Mouse (Mus musculus) brain, embryonic 18.5 days (tissue): ENCODE results near the gene Impdh1.
A peak's percentile ranks its signal among the peaks of the same experiment; 100 is the strongest.
"Not testable (repeated sequence)": the region's sequence is repeated elsewhere in the genome, so short reads cannot be mapped to it uniquely, and the experiment has no call there.

ENCODE experiments used
- DNase-seq: peaks from one replicate; pipeline ENCODE4 v3.0.0-alpha.2; 2012; ENCODE audit warnings: low read depth, low spot score

Gene Impdh1

GRCm38 (mm10) chr6:29215881-29216501, at the start of gene Impdh1:
Gene Impdh1 (minus strand): TSS chr6:29216364.
- no peak for DNase-seq

- no peak for DNase-seq
These were observed 48.3 kb upstream of the Impdh1 start for GRCm38 (mm10) chr6:29264456-29264781.

GRCm38 (mm10) chr6:29263650-29264455, 47.7 kb upstream of the Impdh1 start:
- peak; percentile 54 for DNase-seq

GRCm38 (mm10) chr6:29261831-29262230, 45.7 kb upstream of the Impdh1 start:
- DNase-seq = no peak

GRCm38 (mm10) chr6:29259418-29259817, 43.3 kb upstream of the Impdh1 start:
- no peak for DNase-seq

GRCm38 (mm10) chr6:29247072-29247471, 30.9 kb upstream of the Impdh1 start:
- DNase-seq = no peak

- no peak for DNase-seq
These were observed 30.4 kb upstream of the Impdh1 start for GRCm38 (mm10) chr6:29246585-29246984.

GRCm38 (mm10) chr6:29246183-29246582, 30.0 kb upstream of the Impdh1 start:
- no peak for DNase-seq

GRCm38 (mm10) chr6:29245272-29246120, 29.3 kb upstream of the Impdh1 start:
- DNase-seq = no peak

GRCm38 (mm10) chr6:29242265-29242664, 26.1 kb upstream of the Impdh1 start:
- no peak for DNase-seq

GRCm38 (mm10) chr6:29241697-29242096, 25.5 kb upstream of the Impdh1 start:
- no peak for DNase-seq

- DNase-seq = no peak
These were observed 24.6 kb upstream of the Impdh1 start for GRCm38 (mm10) chr6:29240806-29241205.

- no peak for DNase-seq
These were observed 18.1 kb upstream of the Impdh1 start for GRCm38 (mm10) chr6:29234272-29234671.

- DNase-seq = no peak
These were observed 17.5 kb upstream of the Impdh1 start for GRCm38 (mm10) chr6:29233710-29234109.

GRCm38 (mm10) chr6:29232321-29232720, 16.2 kb upstream of the Impdh1 start:
- no peak for DNase-seq

GRCm38 (mm10) chr6:29231799-29232198, 15.6 kb upstream of the Impdh1 start:
- DNase-seq = no peak

GRCm38 (mm10) chr6:29230386-29230785, 14.2 kb upstream of the Impdh1 start:
- DNase-seq = no peak

GRCm38 (mm10) chr6:29229265-29229913, 13.2 kb upstream of the Impdh1 start:
- DNase-seq = no peak

- DNase-seq = not testable (repeated sequence)
These were observed 1.6 kb upstream of the Impdh1 start for GRCm38 (mm10) chr6:29217717-29218116.

- DNase-seq = no peak
These were observed 983 bp downstream of the Impdh1 start for GRCm38 (mm10) chr6:29215181-29215580.

- DNase-seq = no peak
These were observed 1.4 kb downstream of the Impdh1 start for GRCm38 (mm10) chr6:29214776-29215175.

- no peak for DNase-seq
These were observed 1.9 kb downstream of the Impdh1 start for GRCm38 (mm10) chr6:29214245-29214644.
